Mouse (Mus musculus) splenic B cell, adult 2 months (primary cell): ENCODE measurements around the gene AC109138.7.

Experiments used
- DNase-seq: peaks from one replicate; pipeline ENCODE4 v3.0.0-alpha.2; 2011; ENCODE audit warnings: low read depth, low spot score
- H3K27me3 ChIP-seq: 2 replicates; pipeline ENCODE4 v1.6.1; 2012; ENCODE audit warnings: mild to moderate bottlenecking, low read length, moderate library complexity, mixed read lengths; ENCODE audit not compliant: control insufficient read depth, poor library complexity, insufficient read depth, severe bottlenecking
- H3K36me3 ChIP-seq: 2 replicates; pipeline ENCODE4 v1.6.1; 2012; ENCODE audit warnings: mild to moderate bottlenecking, low read length, moderate library complexity, mixed read lengths; ENCODE audit not compliant: control insufficient read depth, poor library complexity, insufficient read depth, severe bottlenecking

Gene AC109138.7

GRCm38 (mm10) chr19:4187303-4187702 is 26.9 kb upstream of the AC109138.7 start:
- Histone ChIP-seq H3K36me3 (peaks cover 41% of the 10 kb centered on the region), H3K27me3 (no peaks in the 10 kb centered on the region)
- DNase-seq = no peak

DNA sequence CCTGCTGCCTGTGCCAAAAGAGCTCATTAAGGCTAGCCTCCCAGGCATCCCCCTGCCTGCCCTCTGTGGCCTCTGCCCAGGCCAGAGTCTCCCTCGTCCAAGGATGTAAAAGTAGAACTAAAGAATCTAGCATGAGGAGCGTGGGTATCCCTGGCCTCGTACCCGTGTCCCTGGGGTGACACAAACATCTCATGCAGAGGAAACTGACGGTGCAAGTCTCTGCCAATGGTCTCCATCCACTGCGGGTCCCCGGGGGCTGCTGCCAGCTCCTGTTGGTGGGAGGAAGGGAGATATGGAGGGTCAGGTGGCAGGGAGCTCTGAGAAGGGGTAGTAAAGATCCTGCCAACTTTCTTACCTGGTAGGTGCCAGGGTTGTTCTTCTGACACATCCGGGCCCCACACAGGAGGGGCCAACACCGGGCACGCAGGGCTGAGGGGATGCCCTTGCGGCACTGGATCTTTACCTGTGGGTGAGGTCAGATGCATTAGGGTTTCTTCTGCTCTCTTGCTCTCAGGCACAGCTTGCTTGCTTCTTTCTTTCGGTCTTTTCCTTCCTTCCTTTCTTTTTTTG is 25.0 kb upstream of the AC109138.7 start:
- H3K27me3 ChIP-seq = no peaks in the 10 kb centered on the region
- H3K36me3 ChIP-seq = peaks cover 32% of the 10 kb centered on the region
- no peak for DNase-seq

- DNase-seq = peak; percentile 90
Observed at GRCm38 (mm10) chr19:4190831-4191334, 23.3 kb upstream of the AC109138.7 start, which contains the start of gene Tbc1d10c. Gene Tbc1d10c, minus strand, starts transcription at chr19:4191284.

DNA sequence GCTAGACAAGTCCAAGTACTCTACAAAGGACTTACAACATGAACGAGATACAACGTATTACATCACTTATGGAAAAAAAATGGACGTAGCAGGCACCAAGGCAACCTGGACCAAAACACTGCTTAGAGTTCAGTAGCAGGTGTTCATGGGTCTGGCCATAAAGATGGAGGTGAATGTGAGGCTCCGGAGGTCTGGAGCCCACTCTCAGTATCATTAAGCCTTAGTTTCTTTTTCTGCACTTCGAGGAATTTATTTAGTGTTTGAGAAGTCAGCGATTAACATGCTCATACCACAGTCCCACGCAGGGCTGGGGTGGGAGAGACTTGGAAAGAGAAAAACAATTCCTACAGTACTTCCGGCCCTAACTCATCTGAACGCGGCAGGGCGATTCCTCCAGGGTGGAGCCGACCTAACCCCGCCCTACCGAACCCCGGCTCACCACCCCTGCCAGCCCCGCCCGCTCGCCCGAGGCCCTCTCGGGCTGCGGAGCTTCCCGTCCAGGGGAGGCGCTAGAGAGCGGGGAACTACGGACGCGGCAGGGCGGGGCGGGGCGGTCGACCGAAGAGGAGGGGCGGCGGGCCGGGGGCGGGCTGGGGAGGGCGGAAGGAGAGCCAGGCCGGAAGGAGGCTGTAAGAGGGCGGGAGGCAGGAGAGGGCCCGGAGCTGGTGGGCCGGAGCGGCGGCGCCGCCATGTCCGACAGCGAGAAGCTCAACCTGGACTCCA is 22.5 kb upstream of the AC109138.7 start, which contains the start of gene Ppp1ca:
TSS of gene Ppp1ca (plus strand) at position 538 of the 723 bp plus-strand sequence.
- DNase-seq = peak; percentile 97
- no peaks in the 10 kb centered on the region for H3K27me3 ChIP-seq
- peaks cover 33% of the 10 kb centered on the region for H3K36me3 ChIP-seq

More at GRCm38 (mm10) chr19:4190831-4191334, 23.3 kb upstream of the AC109138.7 start, which contains the start of gene Tbc1d10c:
- Histone ChIP-seq H3K27me3 (no peaks in the 10 kb centered on the region), H3K36me3 (peaks cover 33% of the 10 kb centered on the region)

DNA sequence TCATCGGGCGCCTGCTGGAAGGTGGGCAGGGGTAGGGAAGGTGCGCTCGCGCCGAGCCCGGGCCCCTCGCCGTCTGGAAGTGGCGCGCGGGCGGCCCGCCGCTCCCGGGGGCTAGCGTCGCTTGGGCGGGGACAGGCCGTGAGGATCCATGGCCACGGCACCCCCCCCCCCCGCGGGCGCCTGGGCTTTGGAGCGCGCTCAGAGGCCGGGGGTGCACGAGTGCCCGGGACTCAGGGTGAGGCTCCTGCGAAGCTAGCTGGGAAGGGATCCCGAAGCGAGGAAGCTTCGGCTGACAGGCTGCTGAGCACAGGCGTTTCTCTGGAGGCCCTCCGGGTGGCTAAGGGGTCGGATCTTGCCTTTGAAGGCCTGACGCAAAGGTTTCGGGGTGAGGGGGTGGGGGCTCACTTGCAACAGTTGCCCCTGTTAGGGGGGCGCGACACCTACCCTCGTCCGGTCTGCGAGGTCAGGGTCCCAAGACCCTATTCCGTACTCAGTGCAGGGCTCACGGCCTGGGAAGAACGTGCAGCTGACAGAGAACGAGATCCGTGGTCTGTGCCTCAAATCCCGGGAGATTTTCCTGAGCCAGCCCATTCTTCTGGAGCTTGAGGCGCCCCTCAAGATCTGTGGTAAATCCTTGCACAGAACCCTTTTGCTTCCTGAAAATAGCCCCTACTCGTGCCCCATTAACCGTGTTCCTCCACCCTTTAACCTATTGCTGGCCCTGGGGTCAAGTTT is 21.7 kb upstream of the AC109138.7 start:
- Histone ChIP-seq H3K27me3 (no peaks in the 10 kb centered on the region), H3K36me3 (peaks cover 31% of the 10 kb centered on the region)
- no peak for DNase-seq

GRCm38 (mm10) chr19:4193129-4193528 is 21.0 kb upstream of the AC109138.7 start:
- Histone ChIP-seq H3K27me3 (no peaks in the 10 kb centered on the region), H3K36me3 (peaks cover 30% of the 10 kb centered on the region)
- DNase-seq = no peak

DNA sequence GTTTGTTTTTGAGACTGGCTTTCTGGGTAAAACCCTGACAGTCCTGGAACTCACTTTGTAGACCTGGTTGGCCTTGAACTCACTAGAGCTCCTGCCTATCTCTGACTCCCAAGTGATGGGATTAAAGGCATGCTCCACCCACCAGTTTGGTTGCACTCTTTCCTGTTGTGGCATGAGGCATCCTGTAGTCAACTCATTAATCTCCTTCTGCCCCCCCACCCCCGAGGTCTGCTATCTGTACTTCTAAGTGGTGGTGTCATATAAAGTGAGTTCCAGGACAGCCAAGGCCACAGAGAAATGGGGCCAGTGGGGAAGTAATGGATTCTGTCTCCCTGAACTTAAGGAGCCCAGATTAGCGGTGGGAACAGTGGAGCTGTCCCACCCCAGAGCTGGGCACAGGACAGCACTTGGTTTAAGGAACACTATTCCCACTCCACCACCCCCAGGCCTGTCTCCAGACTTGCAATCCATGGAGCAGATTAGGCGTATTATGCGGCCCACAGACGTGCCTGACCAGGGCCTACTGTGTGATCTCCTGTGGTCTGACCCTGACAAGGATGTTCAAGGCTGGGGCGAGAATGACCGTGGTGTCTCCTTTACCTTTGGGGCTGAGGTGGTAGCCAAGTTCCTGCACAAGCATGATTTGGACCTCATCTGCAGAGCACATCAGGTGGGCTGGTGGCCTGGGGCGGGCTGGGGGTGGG is 20.0 kb upstream of the AC109138.7 start:
- H3K36me3 ChIP-seq = peaks cover 28% of the 10 kb centered on the region
- no peaks in the 10 kb centered on the region for H3K27me3 ChIP-seq
- no peak for DNase-seq

DNA sequence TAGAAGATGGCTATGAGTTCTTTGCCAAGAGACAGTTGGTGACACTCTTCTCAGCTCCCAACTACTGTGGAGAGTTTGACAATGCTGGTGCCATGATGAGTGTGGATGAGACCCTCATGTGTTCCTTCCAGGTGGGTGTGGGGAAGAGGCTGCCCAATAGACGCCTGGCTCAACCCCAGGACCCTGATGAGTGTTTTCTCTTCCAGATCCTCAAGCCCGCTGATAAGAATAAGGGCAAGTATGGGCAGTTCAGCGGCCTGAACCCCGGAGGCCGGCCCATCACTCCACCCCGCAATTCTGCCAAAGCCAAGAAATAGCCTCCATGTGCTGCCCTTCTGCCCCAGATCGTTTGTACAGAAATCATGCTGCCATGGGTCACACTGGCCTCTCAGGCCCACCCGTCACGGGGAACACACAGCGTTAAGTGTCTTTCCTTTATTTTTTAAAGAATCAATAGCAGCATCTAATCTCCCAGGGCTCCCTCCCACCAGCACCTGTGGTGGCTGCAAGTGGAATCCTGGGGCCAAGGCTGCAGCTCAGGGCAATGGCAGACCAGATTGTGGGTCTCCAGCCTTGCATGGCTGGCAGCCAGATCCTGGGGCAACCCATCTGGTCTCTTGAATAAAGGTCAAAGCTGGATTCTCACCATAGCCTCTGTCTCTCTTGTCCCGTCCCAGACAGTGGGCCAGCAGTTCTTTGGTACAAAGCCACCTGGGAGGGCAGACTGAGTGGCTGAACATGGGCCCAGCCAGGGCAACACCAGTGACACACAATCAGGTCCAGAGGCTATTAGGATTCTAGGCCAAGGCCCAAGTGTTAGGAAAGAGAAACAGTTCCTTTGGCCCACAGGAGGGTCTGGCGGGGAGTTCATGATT is 19.1 kb upstream of the AC109138.7 start:
- no peaks in the 10 kb centered on the region for H3K27me3 ChIP-seq
- no peak for DNase-seq
- peaks cover 26% of the 10 kb centered on the region for H3K36me3 ChIP-seq

- DNase-seq = no peak
- Histone ChIP-seq H3K36me3 (peaks cover 26% of the 10 kb centered on the region), H3K27me3 (no peaks in the 10 kb centered on the region)
Observed at GRCm38 (mm10) chr19:4196048-4196447, 18.1 kb upstream of the AC109138.7 start.

GRCm38 (mm10) chr19:4196548-4196947 is 17.6 kb upstream of the AC109138.7 start:
- no peaks in the 10 kb centered on the region for H3K27me3 ChIP-seq
- peaks cover 26% of the 10 kb centered on the region for H3K36me3 ChIP-seq
- DNase-seq = no peak

DNA sequence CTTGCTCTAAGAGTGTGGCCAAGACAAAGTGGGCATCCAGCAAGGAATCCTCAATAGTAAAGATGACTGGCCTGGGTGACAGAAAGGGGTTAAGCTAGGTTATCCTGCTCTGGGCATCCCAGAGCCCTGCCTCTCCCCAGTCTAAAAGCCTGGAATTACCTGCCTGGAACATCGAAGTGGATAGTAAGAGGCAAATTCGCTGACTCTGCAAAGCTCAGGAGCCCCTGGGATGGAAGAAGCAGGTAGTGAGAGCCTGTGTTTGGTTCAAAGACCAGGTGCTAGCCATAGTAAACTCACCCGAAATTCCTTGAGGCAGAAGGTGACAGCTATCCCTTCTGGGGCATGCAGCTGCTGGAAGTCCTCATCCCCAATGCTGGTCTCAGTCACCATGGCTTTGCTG is 17.0 kb upstream of the AC109138.7 start:
- H3K27me3 ChIP-seq = no peaks in the 10 kb centered on the region
- no peak for DNase-seq
- H3K36me3 ChIP-seq = peaks cover 26% of the 10 kb centered on the region

GRCm38 (mm10) chr19:4201291-4201909 is 12.8 kb upstream of the AC109138.7 start, which contains the start of gene Rad9a:
Gene Rad9a, minus strand, starts transcription at chr19:4201662.
- H3K27me3 ChIP-seq = no peaks in the 10 kb centered on the region
- H3K36me3 ChIP-seq = peaks cover 7% of the 10 kb centered on the region
- DNase-seq = peak; percentile 96

DNA sequence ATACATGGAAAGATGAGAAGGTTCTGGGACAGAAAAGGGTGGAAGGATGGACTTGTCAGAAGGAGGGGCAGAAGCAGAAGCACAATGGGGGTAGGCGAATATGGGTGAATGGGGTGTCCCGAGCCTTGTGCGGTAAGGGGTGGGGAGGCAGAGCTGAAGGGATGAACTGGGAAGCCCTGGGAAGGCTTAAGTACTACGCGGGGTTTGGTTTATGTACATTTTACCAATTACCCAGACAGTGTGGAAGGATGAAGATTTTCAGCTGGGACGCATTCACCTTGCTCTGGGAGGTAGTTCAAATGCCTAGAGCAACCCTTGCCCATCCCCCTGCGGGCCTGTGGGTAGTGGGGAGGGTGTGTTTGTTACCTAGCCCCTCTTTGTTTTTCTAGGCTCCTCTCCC is 12.0 kb upstream of the AC109138.7 start:
- H3K36me3 ChIP-seq = peaks cover 3% of the 10 kb centered on the region
- H3K27me3 ChIP-seq = no peaks in the 10 kb centered on the region
- no peak for DNase-seq
